Mouse (Mus musculus) cerebellum, adult 2 months (tissue): Measurements from ENCODE around the gene Hnf4a.

Experiments
- CTCF ChIP-seq: fragments of 200-500 bp; IDR thresholded peaks from 2 replicates; pipeline ENCODE4 v1.5.1; 2011; ENCODE audit warnings: low read depth, mild to moderate bottlenecking, control low read depth, low read length, moderate library complexity, borderline replicate concordance; ENCODE audit not compliant: insufficient read depth
- POLR2A ChIP-seq: fragments of 200-500 bp; IDR thresholded peaks from 2 replicates; pipeline ENCODE4 v1.6.1; 2011; ENCODE audit warnings: low read length, control low read depth, borderline replicate concordance; ENCODE audit not compliant: insufficient read depth

- no peak for TF ChIP-seq CTCF
- TF ChIP-seq POLR2A: no peak
These were observed 68.6 kb downstream of the Hnf4a start for GRCm38 (mm10) chr2:163575248-163575647.
